Mouse (Mus musculus) myocyte (in vitro differentiated cells): ENCODE data around the gene Tmem43. TPM values are rescaled to one million over a fixed set of nuclear protein-coding genes. Genes with fewer than 3 reads are reported as not detected.

Experiments used
- H3K27me3 ChIP-seq: one replicate; pipeline ENCODE4 v1.6.1; 2011; ENCODE audit not compliant: control insufficient read depth, insufficient read depth, insufficient read length
- H3K36me3 ChIP-seq: one replicate; pipeline ENCODE4 v1.6.1; 2011; ENCODE audit not compliant: control insufficient read depth, insufficient read depth
- H3K4me2 ChIP-seq: one replicate; pipeline ENCODE4 v1.6.1; 2011; ENCODE audit warnings: low read depth, control low read depth
- H3K4me3 ChIP-seq: one replicate; pipeline ENCODE4 v1.5.1; 2011; ENCODE audit warnings: mild to moderate bottlenecking, control low read depth, moderate library complexity
- H3K79me2 ChIP-seq: one replicate; pipeline ENCODE4 v1.6.1; 2011; ENCODE audit not compliant: control insufficient read depth, insufficient read depth
- H3ac ChIP-seq: one replicate; pipeline ENCODE4 v1.6.1; 2011; ENCODE audit not compliant: control insufficient read depth, insufficient read length
- CEBPB ChIP-seq: IDR thresholded peaks from 2 replicates; pipeline ENCODE4 v1.6.1; 2011; ENCODE audit warnings: mild to moderate bottlenecking, moderate library complexity; ENCODE audit not compliant: poor library complexity, insufficient read depth, severe bottlenecking
- E2F4 ChIP-seq: IDR thresholded peaks from one replicate; pipeline ENCODE4 v1.6.1; 2011; ENCODE audit warnings: mild to moderate bottlenecking, control low read depth, moderate library complexity; ENCODE audit not compliant: insufficient read depth
- MAX ChIP-seq: IDR thresholded peaks from one replicate; pipeline ENCODE4 v1.6.1; 2011; ENCODE audit warnings: low read depth, mild to moderate bottlenecking, control low read depth
- MYOG ChIP-seq, 3 experiments: IDR thresholded peaks; one replicate each; pipeline ENCODE4 v1.6.1; 2011; ENCODE audit warnings: control low read depth in 2 of 3, low read depth in 2 of 3, mild to moderate bottlenecking in 2 of 3; ENCODE audit not compliant: insufficient read length in 2 of 3, control insufficient read depth in 1 of 3, insufficient read depth in 1 of 3
- POLR2A ChIP-seq: IDR thresholded peaks from one replicate; pipeline ENCODE4 v1.6.1; 2011; ENCODE audit warnings: low read depth, mild to moderate bottlenecking, control low read depth, moderate library complexity; ENCODE audit not compliant: insufficient read length
- SRF ChIP-seq: IDR thresholded peaks from one replicate; pipeline ENCODE4 v1.6.1; 2011; ENCODE audit warnings: low read depth; ENCODE audit not compliant: control insufficient read depth, insufficient read length
- TCF12 ChIP-seq: IDR thresholded peaks from one replicate; pipeline ENCODE4 v1.6.1; 2011; ENCODE audit warnings: mild to moderate bottlenecking, control low read depth; ENCODE audit not compliant: poor library complexity, insufficient read depth, severe bottlenecking
- TCF3 ChIP-seq: IDR thresholded peaks from one replicate; pipeline ENCODE4 v1.6.1; 2011; ENCODE audit warnings: low read depth, control low read depth; ENCODE audit not compliant: insufficient read length
- USF1 ChIP-seq: IDR thresholded peaks from one replicate; pipeline ENCODE4 v1.6.1; 2011; ENCODE audit warnings: low read depth, mild to moderate bottlenecking, control low read depth, moderate library complexity
- polyA plus RNA-seq: library from polyadenylated mRNA; unstranded; fragments of >200 nt; fragmentation: generic; extraction: Trizol; gene quantifications from one replicate; pipeline ENCODE4 v1.2.1, GENCODE M21; 2012; ENCODE audit warnings: missing spikeins

Gene Tmem43
- polyA plus RNA-seq, 1 experiment, result 84.1 TPM

- H3K27me3 ChIP-seq, result no peaks in the 10 kb centered on the region
- H3K36me3 ChIP-seq, result no peaks in the 10 kb centered on the region
- no peaks in the 10 kb centered on the region for H3K79me2 ChIP-seq
- no peak overlapping the region for H3K4me2 ChIP-seq
- no peak overlapping the region for H3ac ChIP-seq
- TF ChIP-seq TCF12 (no peak), E2F4 (no peak), TCF3 (no peak), CEBPB (no peak), MYOG (IDR thresholded peaks at IDR 0.05; ENCODE audit: control insufficient read depth in 1 of 3, insufficient read depth in 1 of 3, insufficient read length in 2 of 3, low read depth in 2 of 3) (no peak), SRF (no peak), POLR2A (no peak), USF1 (no peak), MAX (no peak)
- H3K4me3 ChIP-seq, result no peak overlapping the region
These were observed 62.7 kb downstream of the Tmem43 start for GRCm38 (mm10) chr6:91536047-91536765.

Other genes with a start within 250 kb of the Tmem43 start
- not detected for gene Wnt7a, start 62.3 kb upstream of the Tmem43 start, polyA plus RNA-seq
- 13.1 TPM for gene Chchd4, start 157 bp upstream of the Tmem43 start, polyA plus RNA-seq
- gene Xpc, start 42.2 kb downstream of the Tmem43 start, polyA plus RNA-seq, result 7.4 TPM
- 69.5 TPM for gene Lsm3, start 42.2 kb downstream of the Tmem43 start, polyA plus RNA-seq
- gene Slc6a6, start 210.3 kb downstream of the Tmem43 start, polyA plus RNA-seq, result 98.2 TPM